Mouse (Mus musculus) CH12.LX (cell line): ENCODE results near the gene Sufu. TPM values are rescaled to one million over a fixed set of nuclear protein-coding genes. Genes with fewer than 3 reads are reported as not detected.

Source experiments
- DNase-seq: peaks from one replicate; pipeline ENCODE4 v3.0.0-alpha.2; 2013; ENCODE audit errors: extremely low read depth
- H3K27ac ChIP-seq: 2 replicates; pipeline ENCODE4 v1.5.1; 2012; ENCODE audit warnings: low read depth, mild to moderate bottlenecking, control low read depth, moderate library complexity; ENCODE audit not compliant: insufficient read depth
- H3K27me3 ChIP-seq: replicated peaks from 2 replicates; pipeline ENCODE3; 2012; ENCODE audit warnings: inconsistent platforms
- H3K36me3 ChIP-seq, 2 experiments: replicated peaks in 1 of 2; 2 replicates each; pipeline versions ENCODE3 to v1.6.1; 2012; ENCODE audit warnings: inconsistent platforms in 1 of 2, low read length in 1 of 2, mild to moderate bottlenecking in 1 of 2, mixed read lengths in 1 of 2, moderate library complexity in 1 of 2; ENCODE audit not compliant: control insufficient read depth in 1 of 2, insufficient read depth in 1 of 2
- H3K4me1 ChIP-seq, 2 experiments: 2 replicates each; pipeline ENCODE4 v1.6.1; 2012; ENCODE audit warnings: inconsistent platforms in 1 of 2, moderate library complexity in 1 of 2; ENCODE audit not compliant: insufficient read depth in 2 of 2, control insufficient read depth in 1 of 2
- H3K4me2 ChIP-seq: 2 replicates; pipeline ENCODE4 v1.6.1; 2012; ENCODE audit warnings: low read depth, mild to moderate bottlenecking, control low read depth; ENCODE audit not compliant: poor library complexity, insufficient read depth, severe bottlenecking
- H3K4me3 ChIP-seq, 3 experiments: fragments of 150-350 bp in 1 of 3; sonication (generic) in 1 of 3; replicated peaks in 1 of 3; 2 replicates each; pipeline versions ENCODE3 to v1.5.1; 2011 to 2012; ENCODE audit warnings: low read depth in 2 of 3, low read length in 2 of 3, mild to moderate bottlenecking in 2 of 3, moderate library complexity in 2 of 3, control low read depth in 1 of 3, improper control_type of control experiment in 1 of 3, inconsistent platforms in 1 of 3, mixed read lengths in 1 of 3; ENCODE audit not compliant: poor library complexity in 1 of 3
- H3K79me2 ChIP-seq: replicated peaks from 2 replicates; pipeline ENCODE4 v1.6.1; 2012; ENCODE audit warnings: mild to moderate bottlenecking, moderate library complexity; ENCODE audit not compliant: control insufficient read depth, poor library complexity, insufficient read depth, severe bottlenecking; ENCODE audit errors: extremely low read depth
- H3K9ac ChIP-seq: 2 replicates; pipeline ENCODE4 v1.6.1; 2012; ENCODE audit warnings: low read depth, mild to moderate bottlenecking, control low read depth, moderate library complexity; ENCODE audit not compliant: insufficient read depth
- H3K9me3 ChIP-seq: replicated peaks from 2 replicates; pipeline ENCODE3; 2012; ENCODE audit warnings: low read length, inconsistent platforms, mixed read lengths
- BHLHE40 ChIP-seq: IDR thresholded peaks from 2 replicates; pipeline ENCODE4 v1.6.1; 2011; ENCODE audit warnings: mild to moderate bottlenecking, low read depth, low read length, improper control_type of control experiment
- CHD1 ChIP-seq: IDR thresholded peaks from 2 replicates; pipeline ENCODE4 v1.6.1; 2012; ENCODE audit warnings: low read depth, low read length, improper control_type of control experiment, inconsistent platforms
- CHD2 ChIP-seq: IDR thresholded peaks from 2 replicates; pipeline ENCODE4 v1.6.1; 2011; ENCODE audit warnings: low read length, improper control_type of control experiment
- CTCF ChIP-seq, 2 experiments: IDR thresholded peaks in 1 of 2; conservative IDR thresholded peaks in 1 of 2; 2 replicates each; pipeline ENCODE4 v1.5.1; 2011 to 2012; ENCODE audit warnings: low read depth in 2 of 2, low read length in 2 of 2, improper control_type of control experiment in 1 of 2, inconsistent platforms in 1 of 2, mild to moderate bottlenecking in 1 of 2, moderate library complexity in 1 of 2
- E2F4 ChIP-seq: IDR thresholded peaks from 2 replicates; pipeline ENCODE4 v1.6.1; 2011; ENCODE audit warnings: low read depth, low read length, improper control_type of control experiment; ENCODE audit not compliant: insufficient replicate concordance
- ELF1 ChIP-seq: IDR thresholded peaks from 2 replicates; pipeline ENCODE4 v1.6.1; 2014; ENCODE audit warnings: low read depth, mild to moderate bottlenecking, inconsistent platforms, low read length, improper control_type of control experiment
- EP300 ChIP-seq: IDR thresholded peaks from 2 replicates; pipeline ENCODE4 v1.6.1; 2011; ENCODE audit warnings: low read length, improper control_type of control experiment
- ETS1 ChIP-seq: conservative IDR thresholded peaks from 2 replicates; pipeline ENCODE4 v1.6.1; 2012; ENCODE audit warnings: low read depth, mild to moderate bottlenecking, inconsistent platforms, low read length, improper control_type of control experiment, moderate library complexity
- GABPA ChIP-seq: IDR thresholded peaks from 2 replicates; pipeline ENCODE4 v1.6.1; 2012; ENCODE audit warnings: low read depth, low read length, improper control_type of control experiment, inconsistent platforms; ENCODE audit not compliant: insufficient replicate concordance
- HCFC1 ChIP-seq: IDR thresholded peaks from 2 replicates; pipeline ENCODE4 v1.6.1; 2012; ENCODE audit warnings: low read depth, mild to moderate bottlenecking, inconsistent platforms, low read length, improper control_type of control experiment
- IRF4 ChIP-seq: IDR thresholded peaks from 2 replicates; pipeline ENCODE4 v1.6.1; 2014; ENCODE audit warnings: low read depth, mild to moderate bottlenecking, inconsistent platforms, low read length, improper control_type of control experiment
- JUN ChIP-seq: IDR thresholded peaks from 2 replicates; pipeline ENCODE4 v1.6.1; 2011; ENCODE audit warnings: low read depth, mild to moderate bottlenecking, low read length, improper control_type of control experiment, moderate library complexity; ENCODE audit not compliant: insufficient read depth
- JUND ChIP-seq: conservative IDR thresholded peaks from 2 replicates; pipeline ENCODE4 v1.6.1; 2011; ENCODE audit warnings: low read depth, low read length, improper control_type of control experiment
- KAT2A ChIP-seq: IDR thresholded peaks from 2 replicates; pipeline ENCODE4 v1.6.1; 2012; ENCODE audit warnings: low read length, improper control_type of control experiment, inconsistent platforms; ENCODE audit not compliant: insufficient replicate concordance
- MAFK ChIP-seq: IDR thresholded peaks from 2 replicates; pipeline ENCODE4 v1.6.1; 2011; ENCODE audit warnings: low read length, improper control_type of control experiment; ENCODE audit not compliant: insufficient replicate concordance
- MAX ChIP-seq: IDR thresholded peaks from 2 replicates; pipeline ENCODE4 v1.6.1; 2011; ENCODE audit warnings: low read length, improper control_type of control experiment
- MAZ ChIP-seq: IDR thresholded peaks from 2 replicates; pipeline ENCODE4 v1.6.1; 2012; ENCODE audit warnings: low read depth, mild to moderate bottlenecking, inconsistent platforms, low read length, improper control_type of control experiment, moderate library complexity
- MEF2A ChIP-seq: IDR thresholded peaks from 2 replicates; pipeline ENCODE4 v1.6.1; 2014; ENCODE audit warnings: low read depth, mild to moderate bottlenecking, inconsistent platforms, low read length, improper control_type of control experiment, borderline replicate concordance
- MXI1 ChIP-seq: IDR thresholded peaks from 2 replicates; pipeline ENCODE4 v1.6.1; 2011; ENCODE audit warnings: mild to moderate bottlenecking, low read depth, low read length, improper control_type of control experiment
- MYC ChIP-seq: IDR thresholded peaks from 2 replicates; pipeline ENCODE4 v1.6.1; 2011; ENCODE audit warnings: low read depth, mild to moderate bottlenecking, improper control_type of control experiment, low read length
- NELFE ChIP-seq: IDR thresholded peaks from 2 replicates; pipeline ENCODE4 v1.6.1; 2011; ENCODE audit warnings: low read depth, low read length, improper control_type of control experiment
- NRF1 ChIP-seq: IDR thresholded peaks from 2 replicates; pipeline ENCODE4 v1.6.1; 2014; ENCODE audit warnings: low read depth, mild to moderate bottlenecking, inconsistent platforms, low read length, improper control_type of control experiment, moderate library complexity
- PAX5 ChIP-seq: IDR thresholded peaks from 2 replicates; pipeline ENCODE4 v1.6.1; 2012; ENCODE audit warnings: low read length, inconsistent platforms, mixed read lengths
- POLR2A ChIP-seq: IDR thresholded peaks from 2 replicates; pipeline ENCODE4 v1.6.1; 2011; ENCODE audit warnings: low read depth, mild to moderate bottlenecking, improper control_type of control experiment, low read length
- POLR2AphosphoS2 ChIP-seq: IDR thresholded peaks from 2 replicates; pipeline ENCODE4 v1.6.1; 2011; ENCODE audit warnings: low read depth, low read length, improper control_type of control experiment
- RAD21 ChIP-seq: IDR thresholded peaks from 2 replicates; pipeline ENCODE4 v1.6.1; 2011; ENCODE audit warnings: low read depth, mild to moderate bottlenecking, low read length, improper control_type of control experiment, moderate library complexity
- RCOR1 ChIP-seq: conservative IDR thresholded peaks from 2 replicates; pipeline ENCODE4 v1.6.1; 2012; ENCODE audit warnings: low read depth, mild to moderate bottlenecking, inconsistent platforms, low read length, improper control_type of control experiment
- SIN3A ChIP-seq: IDR thresholded peaks from 2 replicates; pipeline ENCODE4 v1.6.1; 2012; ENCODE audit warnings: low read length, improper control_type of control experiment, inconsistent platforms
- SMC3 ChIP-seq: IDR thresholded peaks from 2 replicates; pipeline ENCODE4 v1.6.1; 2011; ENCODE audit warnings: low read depth, low read length, improper control_type of control experiment
- TBP ChIP-seq: conservative IDR thresholded peaks from 2 replicates; pipeline ENCODE4 v1.6.1; 2011; ENCODE audit warnings: low read depth, low read length, improper control_type of control experiment
- TCF12 ChIP-seq: IDR thresholded peaks from 2 replicates; pipeline ENCODE4 v1.6.1; 2014; ENCODE audit warnings: low read depth, mild to moderate bottlenecking, inconsistent platforms, low read length, improper control_type of control experiment
- UBTF ChIP-seq: IDR thresholded peaks from 2 replicates; pipeline ENCODE4 v1.6.1; 2012; ENCODE audit warnings: low read depth, mild to moderate bottlenecking, inconsistent platforms, low read length, improper control_type of control experiment, moderate library complexity
- USF1 ChIP-seq: IDR thresholded peaks from 2 replicates; pipeline ENCODE4 v1.6.1; 2014; ENCODE audit warnings: low read depth, mild to moderate bottlenecking, inconsistent platforms, low read length, improper control_type of control experiment
- USF2 ChIP-seq: conservative IDR thresholded peaks from 2 replicates; pipeline ENCODE4 v1.6.1; 2011; ENCODE audit warnings: low read depth, low read length, improper control_type of control experiment
- ZC3H11A ChIP-seq: IDR thresholded peaks from 2 replicates; pipeline ENCODE4 v1.6.1; 2012; ENCODE audit warnings: low read depth, mild to moderate bottlenecking, inconsistent platforms, low read length, improper control_type of control experiment
- ZKSCAN1 ChIP-seq: IDR thresholded peaks from 2 replicates; pipeline ENCODE4 v1.6.1; 2012; ENCODE audit warnings: low read depth, inconsistent platforms, low read length, improper control_type of control experiment, borderline replicate concordance
- ZMIZ1 ChIP-seq: IDR thresholded peaks from 2 replicates; pipeline ENCODE4 v1.6.1; 2012; ENCODE audit warnings: low read depth, mild to moderate bottlenecking, inconsistent platforms, low read length, improper control_type of control experiment
- ZNF384 ChIP-seq: IDR thresholded peaks from 2 replicates; pipeline ENCODE4 v1.6.1; 2012; ENCODE audit warnings: low read depth, low read length, improper control_type of control experiment, inconsistent platforms
- dilution Hi-C: fragments of 300-500 bp; cut with MboI; formaldehyde crosslinking; loops from 2 replicates; pipeline ENCODE4 v1.14.3; 2020; ENCODE audit warnings: low sequenced_read_pairs; ENCODE audit not compliant: extremely low pct_unique_long_range_greater_than_20kb, extremely low pct_ligation_motif_present
- in situ Hi-C: fragments of 300-500 bp; cut with MboI; formaldehyde crosslinking; loops from 3 replicates; pipeline ENCODE4 v1.14.3; 2019; ENCODE audit warnings: low sequenced_read_pairs, low pct_ligation_motif_present, low pct_unique_long_range_greater_than_20kb, mixed read lengths
- polyA plus RNA-seq: library from polyadenylated mRNA; unstranded; fragments of >175 nt; gene quantifications from 2 replicates; pipeline ENCODE4 v1.2.1, GENCODE M21; 2012; ENCODE audit warnings: low read depth; ENCODE audit not compliant: insufficient read length
- total RNA-seq, 2 experiments: library from RNA; depleted of rRNA; stranded (reverse); fragments of 300-350 nt in 1 of 2; fragments of >200 nt in 1 of 2; gene quantifications; 2 replicates each; pipeline ENCODE4 v1.2.3; 2012 to 2014

Gene Sufu
- total and polyA plus RNA-seq, 3 experiments = 3.6 to 22.6 (median 9.8) TPM

DNA sequence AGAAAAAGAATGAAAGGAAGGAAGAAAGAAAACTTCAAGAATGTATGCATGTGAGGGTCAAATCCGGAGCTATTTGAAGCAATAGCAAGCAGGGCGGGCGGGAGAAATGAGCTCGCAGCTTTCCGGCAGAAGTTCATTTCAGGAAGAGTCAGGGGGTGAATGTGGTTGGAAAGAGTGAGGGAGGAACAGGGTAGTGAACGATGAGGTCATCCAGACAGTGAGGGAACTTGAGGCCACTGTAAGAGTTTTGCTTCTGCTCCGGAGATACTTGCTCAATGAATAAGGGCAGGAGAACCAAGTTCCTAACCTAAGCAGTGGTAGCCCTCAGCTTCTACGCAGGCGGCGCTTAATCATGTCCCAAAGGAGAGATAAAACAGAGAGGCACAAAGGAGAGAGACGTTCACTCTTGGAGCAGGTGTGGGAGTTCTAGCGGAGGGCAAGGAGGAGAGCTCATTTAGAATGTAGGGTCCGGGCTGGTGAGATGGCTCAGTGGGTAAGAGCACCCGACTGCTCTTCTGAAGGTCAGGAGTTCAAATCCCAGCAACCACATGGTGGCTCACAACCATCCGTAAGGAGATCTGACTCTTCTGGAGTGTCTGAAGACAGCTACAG, 125.8 kb downstream of the Sufu start:
- dilution Hi-C loops (no loop called here), in situ Hi-C loops (no loop called here)
- no peaks in the 10 kb centered on the region for H3K36me3 ChIP-seq
- peaks cover 41 to 95% of the 10 kb centered on the region in 2 experiments for H3K4me1 ChIP-seq
- peak overlapping the region; percentile 86 for H3K27ac ChIP-seq
- H3K9ac ChIP-seq = peak overlapping the region; percentile 26
- peak; percentile 85 for DNase-seq
- no peaks in the 10 kb centered on the region for H3K27me3 ChIP-seq
- peak overlapping the region in 1 of 3 experiments; percentile 19 for H3K4me3 ChIP-seq
- no peaks in the 10 kb centered on the region for H3K9me3 ChIP-seq
- no peaks in the 10 kb centered on the region for H3K79me2 ChIP-seq
- TF ChIP-seq SMC3 = no peak
- no peak for TF ChIP-seq CHD2
- peak; percentile 84 for TF ChIP-seq IRF4
- TF ChIP-seq TBP = peak; percentile 96
- 0 out of 2 replicates have a peak, but pooled peaks have one; percentile 47 for TF ChIP-seq E2F4
- 0 out of 2 replicates have a peak, but pooled peaks have one; percentile 38 for TF ChIP-seq MAFK
- TF ChIP-seq ZMIZ1 = no peak
- TF ChIP-seq POLR2A = peak; percentile 44; the same call in 1 of the 2 replicates
- TF ChIP-seq CHD1 = no peak
- peak; percentile 98 for TF ChIP-seq JUN
- no peak for TF ChIP-seq MAZ
- peak; percentile 78 for TF ChIP-seq BHLHE40
- no peak for TF ChIP-seq USF1
- TF ChIP-seq KAT2A = no peak
- TF ChIP-seq RCOR1 = no peak
- no peak for TF ChIP-seq USF2
- TF ChIP-seq UBTF = no peak
- peak; percentile 87 for TF ChIP-seq EP300
- no peak for TF ChIP-seq RAD21
- peak; percentile 10; the same call in 1 of the 2 replicates for TF ChIP-seq MXI1
- TF ChIP-seq TCF12 = peak; percentile 82
- no peak for TF ChIP-seq MAX
- TF ChIP-seq HCFC1 = no peak
- peak; percentile 94 for TF ChIP-seq JUND
- TF ChIP-seq MEF2A = peak; percentile 67; the same call in 1 of the 2 replicates
- 0 out of 2 replicates have a peak, but pooled peaks have one; percentile 8 for TF ChIP-seq SIN3A
- TF ChIP-seq MYC = no peak
- no peak for TF ChIP-seq GABPA
- TF ChIP-seq CTCF (conservative IDR thresholded peaks at IDR 0.05 in 1 of 2, IDR thresholded peaks at IDR 0.05 in 1 of 2; ENCODE audit: low read depth in 2 of 2, low read length in 2 of 2) = no peak
- no peak for TF ChIP-seq ZNF384
- TF ChIP-seq ETS1 = peak; percentile 94
- TF ChIP-seq ZC3H11A = no peak
- TF ChIP-seq ZKSCAN1 = no peak
- TF ChIP-seq ELF1 = peak; percentile 23; the same call in 1 of the 2 replicates
- 0 out of 2 replicates have a peak, but pooled peaks have one; percentile 8 for TF ChIP-seq NRF1
- TF ChIP-seq POLR2AphosphoS2 = no peak
- no peak for TF ChIP-seq NELFE
- TF ChIP-seq PAX5 = no peak
- peak overlapping the region; percentile 48 for H3K4me2 ChIP-seq
